Mouse (Mus musculus) liver, adult 2 months (tissue): ENCODE measurements around the gene Tes.

Source experiments
- CTCF ChIP-seq: fragments of 200-500 bp; IDR thresholded peaks from 2 replicates; pipeline ENCODE4 v1.5.1; 2011; ENCODE audit warnings: low read depth, low read length, control low read depth
- POLR2A ChIP-seq: fragments of 200-500 bp; IDR thresholded peaks from 2 replicates; pipeline ENCODE4 v1.6.1; 2011; ENCODE audit warnings: low read length, control low read depth; ENCODE audit not compliant: insufficient read depth; ENCODE audit errors: extremely low read depth

GRCm38 (mm10) chr6:17051432-17052025 lies 13.4 kb upstream of the Tes start:
- TF ChIP-seq CTCF, result no peak
- no peak for TF ChIP-seq POLR2A
